Mouse (Mus musculus) inflammation-experienced regulatory T-cells (primary cell): ENCODE results near the gene Sec61a1. TPM values are rescaled to one million over a fixed set of nuclear protein-coding genes. Genes with fewer than 3 reads are reported as not detected.

ENCODE experiments used
- polyA plus RNA-seq, 2 experiments: library from polyadenylated mRNA; unstranded; fragments of 100-300 nt; shearing (Covaris generic); gene quantifications; one replicate each; pipeline ENCODE4 v1.2.1; 2017

Gene Sec61a1
- polyA plus RNA-seq = 100 to 1,000 TPM; 221 to 229 TPM

DNA sequence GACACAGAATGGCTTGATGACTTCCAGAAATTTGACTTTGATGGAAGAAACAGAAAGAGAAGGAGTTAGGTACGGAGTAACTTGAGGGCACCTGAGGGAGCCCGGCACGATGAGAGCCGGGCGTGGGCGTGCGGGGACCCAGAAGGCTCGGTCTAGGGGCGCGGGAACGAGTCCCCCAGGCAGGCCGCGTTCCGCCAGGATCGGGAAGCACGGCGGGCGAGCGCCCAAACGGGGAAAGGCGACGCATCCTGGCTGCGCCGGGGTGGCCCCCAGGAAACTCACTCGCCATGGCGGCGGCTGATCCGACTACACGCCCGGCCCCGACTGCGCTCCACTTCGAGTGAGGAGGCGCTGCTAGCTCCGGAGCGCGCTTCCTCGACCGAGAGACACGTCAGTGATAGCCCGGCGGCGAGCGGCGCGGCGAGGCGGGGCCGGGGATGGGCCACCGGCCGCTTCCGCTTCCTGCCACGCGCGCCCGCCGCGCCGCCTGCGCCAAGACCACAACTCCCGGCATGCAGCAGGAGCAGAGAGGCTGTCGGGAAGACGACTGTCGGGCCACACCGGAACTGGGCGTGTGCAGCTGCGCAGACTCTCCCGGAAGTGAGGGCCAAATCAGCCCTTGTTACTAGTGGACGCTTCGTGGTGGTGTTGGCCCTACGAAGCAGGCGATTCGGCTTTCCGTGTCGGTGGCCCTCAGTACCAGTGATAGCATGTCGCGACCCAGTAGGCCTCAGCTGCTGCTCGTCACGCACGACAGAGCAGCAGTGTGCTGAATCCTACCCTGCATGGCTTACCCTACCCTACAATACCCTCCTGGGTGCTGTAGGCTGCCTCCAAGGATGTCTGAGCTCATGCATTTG lies at the start of gene Sec61a1:
Gene Sec61a1, minus strand, starts transcription at position 502 of the 860 bp plus-strand sequence.

DNA sequence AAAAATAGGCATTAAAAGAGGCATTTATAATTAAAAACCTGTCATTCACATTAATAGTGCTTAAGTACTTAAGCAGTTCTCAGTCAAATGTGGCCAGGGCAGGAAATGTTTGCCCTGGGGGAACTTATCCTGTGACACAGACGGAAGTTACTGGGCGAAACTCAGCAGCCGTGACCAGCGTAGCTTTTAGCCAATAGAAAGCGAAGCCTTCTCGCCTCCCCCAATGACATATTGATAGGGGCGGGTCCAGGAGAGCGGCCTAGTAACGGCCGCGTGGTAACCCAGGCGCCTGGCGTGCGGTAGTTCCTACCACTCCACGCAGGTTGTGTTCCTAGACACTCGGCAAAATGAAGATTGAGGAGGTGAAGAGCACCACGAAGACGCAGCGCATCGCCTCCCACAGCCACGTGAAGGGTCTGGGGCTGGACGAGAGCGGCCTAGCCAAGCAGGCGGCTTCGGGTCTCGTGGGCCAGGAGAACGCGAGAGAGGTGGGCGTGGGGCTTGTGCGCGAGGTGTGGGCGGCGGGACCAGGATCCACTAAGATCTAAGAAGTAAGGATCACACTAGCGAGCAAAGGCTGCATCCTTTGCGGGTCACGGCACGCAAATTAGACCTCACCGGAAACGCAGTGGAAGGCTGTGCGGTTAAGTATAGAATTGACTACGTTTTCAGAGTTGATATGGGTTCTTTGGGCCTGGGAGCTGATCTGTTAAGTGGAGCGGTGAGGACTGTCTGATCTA lies 53.4 kb downstream of the Sec61a1 start, which contains the start of gene Ruvbl1:
Gene Ruvbl1, plus strand, starts transcription at position 229 of the 740 bp plus-strand sequence.

Other genes with a start within 250 kb of the Sec61a1 start
- 10 to 100 TPM; 52.1 to 58.4 TPM for gene Eefsec, start 72.4 kb downstream of the Sec61a1 start, polyA plus RNA-seq
- gene Ruvbl1, start 53.5 kb downstream of the Sec61a1 start, polyA plus RNA-seq = 10 to 100 TPM; 69.5 to 77.9 TPM
- gene Kbtbd12, start 119.0 kb upstream of the Sec61a1 start, polyA plus RNA-seq = under 1 TPM in 1 of 2 experiments, not detected in 1; 0.04 TPM
- gene Mgll, start 205.5 kb upstream of the Sec61a1 start, polyA plus RNA-seq = 1 to 10 TPM in 1 of 2 experiments, under 1 TPM in 1; 0.20 to 3.9 TPM